Mouse (Mus musculus): ENCODE measurements around the gene Gm8113.
"Not testable (repeated sequence)": the region's sequence is repeated elsewhere in the genome, so short reads cannot be mapped to it uniquely, and the experiment has no call there.

Gm8113 gene

DNA sequence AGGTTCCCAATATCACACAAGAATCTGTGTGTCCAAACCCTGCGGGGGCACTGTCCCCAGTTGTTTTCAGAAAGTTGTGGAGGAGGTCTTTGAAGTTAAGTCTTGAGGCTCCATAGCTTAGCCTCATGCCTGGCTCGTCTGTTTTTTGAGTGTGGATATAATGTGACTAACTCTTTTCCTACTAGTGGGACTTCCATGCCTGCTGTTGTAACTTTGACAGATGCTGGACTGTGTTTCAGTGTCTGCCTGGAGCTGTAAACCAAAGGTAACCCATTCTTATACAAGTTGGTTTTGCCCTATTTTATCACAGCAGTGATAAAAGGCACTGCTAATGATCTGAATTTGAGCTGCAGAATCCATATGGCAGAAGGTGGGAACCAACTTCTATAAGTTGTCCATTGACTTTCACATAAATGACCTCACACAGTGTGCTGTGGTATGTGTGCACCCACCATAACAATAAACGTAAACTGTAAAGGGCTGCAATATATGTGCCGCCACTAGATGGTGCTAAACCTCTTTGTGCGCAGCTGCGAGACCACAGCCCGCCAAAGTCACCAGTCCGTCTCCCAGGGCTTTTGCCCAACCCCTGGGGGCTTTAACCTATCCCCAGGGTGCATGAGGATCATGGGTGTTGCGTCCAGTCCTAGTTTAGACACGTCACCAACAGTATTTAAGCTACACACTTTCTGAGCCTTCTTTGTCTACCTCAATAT, at the start of gene Gm8113:
Gene Gm8113, plus strand, starts transcription at position 703 of the 716 bp plus-strand sequence.
- peak; percentile 23 to 37 for DNase-seq (ENCODE audit: low spot score in 2 of 2)

DNA sequence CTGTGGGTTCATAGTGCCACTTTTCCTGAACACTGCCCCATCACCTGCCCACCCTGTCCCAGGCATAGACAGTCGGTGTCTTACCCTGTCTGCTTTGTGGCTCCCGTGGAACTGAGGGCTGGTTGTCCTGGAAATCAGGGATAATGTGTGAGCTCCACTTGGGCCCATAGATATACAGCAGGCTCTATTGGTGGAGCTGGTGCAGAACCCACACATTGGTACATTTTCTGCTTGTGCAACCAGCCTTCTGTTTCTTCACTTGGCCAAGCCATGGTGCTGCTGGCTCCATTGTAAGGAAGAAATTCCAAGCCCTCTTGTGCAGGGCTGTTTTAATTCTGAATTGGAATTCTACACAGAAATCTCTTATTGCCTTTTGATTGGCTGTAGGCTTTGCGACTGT, 49.8 kb upstream of the Gm8113 start, which contains the start of gene Ear1:
Gene Ear1, minus strand, starts transcription at position 101 of the 400 bp plus-strand sequence.
- DNase-seq (ENCODE audit: low spot score in 2 of 2), result not testable (repeated sequence)

DNA sequence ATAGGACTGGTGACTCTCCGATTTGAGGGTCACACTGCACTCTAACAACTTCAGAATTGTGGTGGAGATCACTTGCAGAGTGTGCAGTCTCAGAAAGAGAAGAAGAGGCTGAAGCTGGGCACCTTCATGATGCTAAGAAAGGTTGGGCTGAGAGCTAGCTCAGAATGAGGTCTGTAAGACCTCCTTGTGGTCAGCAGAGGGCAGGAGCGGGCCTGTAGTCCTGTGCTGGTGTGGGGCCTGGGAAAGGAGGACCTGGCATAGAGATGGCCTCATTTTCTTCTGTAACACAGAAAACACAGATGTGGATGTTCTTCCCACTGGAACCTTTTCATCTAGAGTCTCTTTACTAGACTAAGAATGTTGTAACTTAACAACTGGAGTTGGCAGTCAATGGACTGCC, 47.4 kb upstream of the Gm8113 start:
- DNase-seq (ENCODE audit: low spot score in 2 of 2), result not testable (repeated sequence)

DNA sequence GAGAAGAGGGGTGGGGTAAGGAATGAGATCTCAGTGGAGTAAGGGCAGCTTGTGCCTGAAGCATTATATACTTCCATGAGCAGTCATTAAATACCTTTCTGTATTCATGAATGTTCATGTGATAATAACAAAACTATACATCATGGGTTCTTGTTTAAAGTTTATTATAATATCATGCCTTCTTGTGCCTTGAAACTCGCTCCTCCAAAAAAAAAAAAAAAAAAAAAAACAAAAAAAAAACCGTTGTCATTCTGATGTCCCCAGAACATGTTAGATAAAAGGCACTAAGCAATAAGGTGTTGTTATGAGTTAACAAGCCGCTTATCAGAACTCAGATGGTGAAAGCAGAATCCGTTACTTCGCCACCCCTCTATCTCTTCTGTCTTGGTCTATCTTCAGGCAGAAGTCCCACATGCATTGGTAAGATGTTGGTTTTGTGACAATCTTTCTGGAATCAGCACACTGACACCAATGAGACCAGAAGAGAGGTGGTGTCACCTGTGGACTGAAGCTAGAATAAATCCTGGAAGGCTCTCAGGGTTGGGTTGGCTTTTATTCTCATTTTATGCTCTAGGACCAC, 45.1 kb upstream of the Gm8113 start:
- not testable (repeated sequence) for DNase-seq (ENCODE audit: low spot score in 2 of 2)

DNA sequence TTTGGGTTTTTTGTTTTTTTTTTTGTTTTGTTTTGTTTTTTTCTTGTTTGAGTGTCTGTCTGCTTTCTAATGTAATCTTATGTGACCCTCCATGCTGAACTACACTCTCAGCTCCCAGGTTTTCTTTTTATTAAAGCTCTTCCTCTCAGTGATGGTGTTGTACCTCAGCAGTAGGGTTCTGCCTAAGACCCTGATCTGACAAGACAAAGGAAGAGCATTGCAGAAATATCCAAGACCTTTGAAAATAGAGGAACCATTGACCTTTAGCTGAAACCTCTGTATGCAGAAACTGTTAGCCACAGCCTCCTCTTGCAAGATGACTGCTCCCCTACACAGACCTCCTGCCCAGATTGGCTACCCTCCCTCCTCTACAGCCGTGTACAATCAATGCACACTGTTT, 39.0 kb upstream of the Gm8113 start:
- DNase-seq (ENCODE audit: low spot score in 2 of 2), result not testable (repeated sequence)

DNA sequence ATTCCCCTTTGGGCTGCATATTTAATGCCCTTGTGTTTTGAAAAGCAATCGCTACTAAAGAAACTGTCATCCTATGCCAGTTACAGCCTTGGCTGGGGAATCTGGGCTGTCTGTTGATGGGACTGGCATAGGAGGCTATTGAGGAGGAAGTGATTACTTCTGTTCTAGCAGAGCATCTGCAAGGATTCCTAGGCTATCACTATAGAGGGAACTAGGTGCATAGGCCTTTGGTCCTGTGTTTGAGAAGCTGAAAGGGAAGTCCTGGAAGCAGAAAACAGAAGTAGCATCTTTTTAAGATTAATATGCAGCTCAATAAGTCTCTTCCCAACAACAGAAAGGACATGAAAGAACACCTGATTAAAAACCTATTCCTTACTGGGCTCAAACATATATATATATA, 33.9 kb upstream of the Gm8113 start:
- DNase-seq (ENCODE audit: low spot score in 2 of 2), result not testable (repeated sequence)

DNA sequence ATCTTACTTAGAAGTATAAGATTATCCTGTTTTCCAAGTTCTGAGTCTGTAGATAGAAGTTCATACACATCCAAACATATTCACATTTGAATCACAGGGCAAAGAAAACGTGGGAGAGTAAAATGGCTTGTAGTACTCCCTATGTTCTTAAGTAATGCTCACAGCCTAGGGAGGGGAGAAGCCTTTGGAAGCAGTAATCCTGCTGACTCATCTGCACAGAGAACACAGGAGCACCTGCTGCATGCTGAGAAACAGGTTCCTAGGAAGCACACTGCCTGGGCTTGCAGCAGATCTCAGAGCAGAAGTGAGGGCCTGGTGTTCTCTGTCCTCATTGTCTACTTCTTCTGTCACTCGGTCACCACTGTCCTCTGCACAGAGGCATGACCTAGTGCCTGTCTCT, 29.8 kb upstream of the Gm8113 start:
- DNase-seq (ENCODE audit: low spot score in 2 of 2), result not testable (repeated sequence)

DNA sequence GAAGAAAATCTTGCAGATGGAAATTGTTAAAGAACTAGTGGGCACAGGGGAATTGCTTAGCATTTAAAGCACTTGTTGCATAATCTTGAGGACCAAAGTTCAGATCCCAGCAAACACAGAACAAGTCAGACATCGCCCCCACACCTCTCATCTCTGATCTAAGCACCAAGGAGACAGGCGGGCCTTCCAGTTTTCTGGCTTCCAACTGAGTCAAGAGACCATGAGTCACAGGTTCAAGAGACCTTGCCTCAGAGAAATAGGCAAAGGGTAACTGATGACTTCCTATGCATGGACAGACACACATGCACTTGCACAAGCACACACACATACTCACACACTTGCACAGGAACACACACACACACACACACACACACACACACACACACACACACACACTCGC, 26.6 kb upstream of the Gm8113 start:
- DNase-seq (ENCODE audit: low spot score in 2 of 2), result not testable (repeated sequence)

DNA sequence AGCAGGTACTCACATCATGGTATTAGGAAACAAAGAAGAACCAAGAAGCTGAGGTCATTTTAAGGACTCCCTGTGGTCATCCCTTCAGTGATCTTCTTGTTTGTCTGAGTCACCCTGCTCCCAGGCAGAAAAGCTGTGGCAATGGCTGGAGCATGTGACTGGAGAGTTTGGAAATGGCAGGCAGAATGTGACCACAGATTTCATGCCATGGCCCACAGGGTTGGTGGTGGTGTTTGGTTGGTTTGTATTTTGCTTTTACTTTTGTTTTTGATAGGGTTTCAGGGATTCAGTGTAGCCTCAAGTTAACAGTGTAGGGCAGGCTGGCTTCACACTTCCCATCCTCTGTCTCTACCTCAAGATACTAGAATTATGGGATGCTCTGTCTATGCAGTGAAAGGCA, 7.0 kb upstream of the Gm8113 start:
- DNase-seq (ENCODE audit: low spot score in 2 of 2), result not testable (repeated sequence)

DNA sequence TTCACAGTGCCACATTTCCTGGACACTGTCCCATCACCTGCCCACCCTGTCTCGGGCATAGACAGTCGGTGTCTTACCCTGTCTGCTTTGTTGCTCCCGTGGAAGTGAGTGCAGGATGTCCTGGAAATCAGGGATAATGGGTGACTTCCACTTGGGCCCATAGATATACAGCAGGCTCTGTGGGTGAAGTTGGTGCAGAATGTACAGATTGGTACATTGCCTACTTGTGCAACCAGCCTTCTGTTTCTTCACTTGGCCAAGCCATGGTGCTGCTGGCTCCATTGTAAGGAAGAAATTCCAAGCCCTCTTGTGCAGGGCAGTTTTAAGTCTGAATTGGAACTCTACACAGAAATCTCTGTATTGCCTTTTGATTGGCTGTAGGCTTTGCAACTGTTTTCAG, 1.7 kb upstream of the Gm8113 start, which contains the start of gene Ear10:
Gene Ear10, minus strand, starts transcription at position 101 of the 400 bp plus-strand sequence.
- DNase-seq (ENCODE audit: low spot score in 2 of 2), result not testable (repeated sequence)

DNA sequence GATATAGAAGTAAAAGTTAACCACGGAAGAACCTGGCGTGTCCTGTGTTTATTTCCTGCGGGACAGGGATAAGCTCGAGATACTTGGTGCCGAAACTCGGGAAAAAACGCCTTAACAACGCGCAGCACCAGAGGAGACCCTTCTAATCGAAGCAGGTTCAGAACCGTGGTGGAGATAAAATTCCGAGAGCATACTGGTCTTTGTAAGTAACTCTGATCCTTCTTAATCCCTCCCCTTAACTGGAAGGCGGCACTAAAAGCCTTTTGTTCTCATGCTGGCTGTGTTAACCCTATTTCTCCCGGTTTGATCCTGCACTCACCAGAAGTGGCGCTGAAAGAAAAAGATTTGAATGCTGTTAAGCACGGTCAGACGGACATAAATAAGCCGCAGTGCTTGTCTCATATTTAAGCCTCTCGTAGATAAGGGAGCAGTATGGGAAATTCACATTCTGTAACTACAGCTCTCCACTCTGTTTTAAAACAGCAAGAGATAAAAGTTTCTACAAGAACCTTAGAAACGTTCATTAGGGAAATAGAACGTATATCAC, 287 bp downstream of the Gm8113 start:
- not testable (repeated sequence) for DNase-seq (ENCODE audit: low spot score in 2 of 2)

DNA sequence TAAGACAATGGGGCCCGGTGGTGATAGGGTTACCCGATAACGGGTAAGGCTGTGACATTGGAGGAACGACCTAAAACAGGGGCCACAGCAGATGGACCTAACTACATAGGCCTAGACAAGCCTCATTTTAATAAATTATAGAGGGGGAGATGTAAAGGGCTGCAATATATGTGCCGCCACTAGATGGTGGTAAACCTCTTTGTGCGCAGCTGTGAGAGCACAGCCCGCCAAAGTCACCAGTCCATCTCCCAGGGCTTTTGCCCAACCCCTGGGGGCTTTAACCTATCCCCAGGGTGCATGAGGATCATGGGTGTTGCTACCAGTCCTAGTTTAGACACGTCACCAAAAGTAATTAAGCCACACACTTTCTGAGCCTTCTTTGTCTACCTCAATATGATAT, 7.8 kb downstream of the Gm8113 start:
- not testable (repeated sequence) for DNase-seq (ENCODE audit: low spot score in 2 of 2)

DNA sequence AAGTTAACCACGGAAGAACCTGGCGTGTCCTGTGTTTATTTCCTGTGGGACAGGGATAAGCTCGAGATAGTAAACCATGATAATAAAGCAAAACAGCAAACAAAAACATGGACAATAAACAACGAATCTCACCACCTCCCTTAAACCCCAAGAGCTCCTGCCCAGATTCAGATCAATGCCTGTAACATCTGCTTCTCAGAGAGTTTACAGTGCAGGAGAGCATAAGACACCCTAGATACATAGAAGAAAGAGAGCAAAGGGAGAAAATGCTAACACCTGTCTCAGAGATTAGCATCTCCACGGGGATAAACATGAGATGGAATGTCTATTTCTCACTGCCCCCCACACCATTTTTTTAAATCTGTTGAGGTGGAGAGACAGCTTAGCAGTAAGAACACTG, 8.2 kb downstream of the Gm8113 start:
- not testable (repeated sequence) for DNase-seq (ENCODE audit: low spot score in 2 of 2)

DNA sequence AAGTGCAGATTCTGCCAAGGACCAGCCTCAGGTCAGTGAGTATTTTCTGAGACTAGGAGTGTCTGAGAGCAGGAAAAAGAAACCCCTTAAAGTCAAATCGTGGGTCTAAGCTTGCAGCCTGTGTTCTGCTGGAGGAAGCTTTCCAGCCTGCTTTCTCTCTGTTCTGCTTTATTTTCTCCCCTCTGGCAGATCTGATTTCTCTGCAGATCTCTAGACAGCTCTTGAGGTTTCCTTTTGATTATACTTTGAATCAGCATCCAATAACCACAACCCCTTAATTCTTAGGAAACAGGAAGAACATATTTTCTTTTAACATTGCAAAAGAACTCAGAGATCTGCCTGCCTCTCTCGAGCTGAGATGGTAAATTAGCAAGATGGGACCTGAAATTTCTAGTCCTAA, 28.2 kb downstream of the Gm8113 start:
- DNase-seq (ENCODE audit: low spot score in 2 of 2), result not testable (repeated sequence)

DNA sequence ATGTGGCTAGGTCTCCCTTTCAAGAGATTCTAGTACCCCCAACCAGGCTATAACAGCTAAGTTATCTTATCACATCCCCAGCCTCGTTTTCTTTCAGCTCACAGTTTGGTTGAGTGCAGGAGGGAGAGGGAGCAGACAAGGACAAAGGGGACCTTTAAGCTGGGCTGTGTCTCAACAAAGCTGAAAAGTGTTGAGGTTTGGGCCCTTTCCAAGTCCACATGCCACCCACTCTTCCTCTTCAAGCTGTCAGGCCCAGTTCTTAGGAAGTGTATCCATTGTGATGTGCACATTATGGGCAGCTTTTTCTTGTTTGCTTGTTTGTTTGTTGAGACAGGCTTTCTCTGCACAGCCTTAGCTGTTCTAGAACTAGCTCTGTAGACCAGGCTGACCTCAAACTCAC, 29.9 kb downstream of the Gm8113 start:
- not testable (repeated sequence) for DNase-seq (ENCODE audit: low spot score in 2 of 2)

DNA sequence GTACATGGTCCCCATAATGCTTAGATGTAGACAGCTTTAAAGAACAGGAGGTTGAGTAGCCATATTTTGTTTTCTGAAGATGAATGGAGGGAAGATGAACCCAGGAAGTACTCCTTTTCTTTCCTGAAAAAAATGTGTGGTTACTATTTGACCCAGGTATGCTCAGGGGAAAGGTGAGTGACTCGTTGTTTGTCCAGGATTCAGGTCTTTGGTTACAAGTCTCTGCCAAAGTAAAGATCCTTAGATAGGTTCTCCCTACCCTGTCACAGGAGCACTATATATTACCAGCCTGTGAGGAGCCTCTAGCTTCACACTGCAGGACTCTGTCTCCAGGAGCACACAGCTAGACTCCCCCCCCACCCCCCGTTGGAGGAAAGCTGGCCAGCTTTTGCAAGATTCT, 31.6 kb downstream of the Gm8113 start, which contains the start of gene Ang5:
Gene Ang5, plus strand, starts transcription at position 301 of the 400 bp plus-strand sequence.
- not testable (repeated sequence) for DNase-seq (ENCODE audit: low spot score in 2 of 2)
